Mouse (Mus musculus) bone marrow macrophage, adult 2 months (primary cell): ENCODE data around the gene Gm26620.

ENCODE experiments used
- CTCF ChIP-seq: IDR thresholded peaks from 2 replicates; pipeline ENCODE4 v1.5.1; 2012; ENCODE audit warnings: low read depth, mild to moderate bottlenecking, low read length, moderate library complexity
- POLR2A ChIP-seq: IDR thresholded peaks from 2 replicates; pipeline ENCODE4 v1.6.1; 2012; ENCODE audit warnings: mild to moderate bottlenecking, low read depth, low read length, borderline replicate concordance

- TF ChIP-seq CTCF: no peak
- no peak for TF ChIP-seq POLR2A
Observed at GRCm38 (mm10) chr1:170857369-170857768, 27.5 kb upstream of the Gm26620 start.
